Mouse (Mus musculus) liver, postnatal 0 days (tissue): ENCODE measurements at regions not wholly inside any gene's neighbourhood (a gene's known extent, or its start where the extent isn't known, plus 50 kb on each side); places are given as distances from the start of the nearest gene placed in this dataset.

Experiments used
- CTCF ChIP-seq: sonication (generic); IDR thresholded peaks from 2 replicates; pipeline ENCODE4 v1.5.1; 2016; ENCODE audit warnings: antibody characterized with exemption, low read depth
- EP300 ChIP-seq: IDR thresholded peaks from 2 replicates; pipeline ENCODE4 v1.6.1; 2016; ENCODE audit warnings: antibody characterized with exemption, low read depth, mild to moderate bottlenecking

- TF ChIP-seq EP300, result no peak
- TF ChIP-seq CTCF, result no peak
These were observed 132.2 kb upstream of the Smarca2 start for GRCm38 (mm10) chr19:26472659-26473058.
